Mouse (Mus musculus) monocyte, adult 59 days (primary cell): ENCODE data around the gene Ndnf. TPM values are rescaled to one million over a fixed set of nuclear protein-coding genes. Genes with fewer than 3 reads are reported as not detected.

Experiments used
- total RNA-seq, 2 experiments: library from RNA; stranded (reverse); gene quantifications; one replicate each; pipeline ENCODE4 v1.2.4; 2023

Gene Ndnf
- total RNA-seq = 1 to 10 TPM; 2.8 to 4.9 TPM

DNA sequence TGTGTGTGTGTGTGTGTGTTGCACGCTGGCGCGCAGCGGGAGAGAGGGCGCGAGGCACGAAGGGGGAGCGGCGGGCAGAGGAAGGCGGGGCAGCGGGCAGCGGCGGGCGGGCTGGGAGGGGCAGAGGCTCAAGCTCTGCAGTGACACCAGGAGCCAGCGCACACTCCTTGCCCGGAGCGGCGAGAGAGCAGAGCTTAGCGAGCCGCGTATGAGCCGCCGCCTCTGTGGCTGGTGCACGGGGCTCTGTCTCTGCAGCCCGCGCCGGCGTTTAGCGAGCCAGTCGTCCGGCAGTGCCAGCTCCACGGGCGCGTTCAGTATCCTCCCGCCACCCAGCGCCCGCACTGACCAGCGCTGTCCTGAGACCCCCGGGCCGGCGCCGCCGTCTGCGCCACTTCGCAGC is at the start of gene Ndnf:
TSS of gene Ndnf (plus strand) at position 140 of the 400 bp plus-strand sequence.

Other genes starting within 250 kb of the Ndnf start
- gene Tnip3, start 146.3 kb upstream of the Ndnf start, total RNA-seq = 10 to 100 TPM; 33.3 to 49.0 TPM
- 1 to 10 TPM in 1 of 2 experiments, under 1 TPM in 1; 0.68 to 1.1 TPM for gene Prdm5, start 107.4 kb downstream of the Ndnf start, total RNA-seq